Mouse (Mus musculus): Measurements from ENCODE around the gene Gm3854. TPM values are rescaled to one million over a fixed set of nuclear protein-coding genes. Genes with fewer than 3 reads are reported as not detected.
"Not testable (repeated sequence)": the region's sequence is repeated elsewhere in the genome, so short reads cannot be mapped to it uniquely, and the experiment has no call there.

The Gm3854 gene
- polyA plus RNA-seq, 1 experiment from 2014 or later, result 6.0 TPM

GRCm38 (mm10) chr7:6363047-6363488, 19.5 kb downstream of the Gm3854 start, which contains the start of gene Zfp78:
Zfp78 (plus strand) TSS chr7:6363280.
- Histone ChIP-seq H3K27ac (replicated peaks) (peak within 1 kb of the TSS; percentile 96), H3K4me3 (peak within 1 kb of the TSS; percentile 54), H3K4me1 (peaks cover 10% of the 10 kb centered on the region), H3K9ac (replicated peaks) (peak within 1 kb of the TSS; percentile 59), H3K9me3 (no peaks in the 10 kb centered on the region), H3K36me3 (no peaks in the 10 kb centered on the region), H3K27me3 (no peaks in the 10 kb centered on the region), H3K4me2 (replicated peaks) (peak within 1 kb of the TSS; percentile 56)
- under 1% methylated on average over 23 of the region's 23 CpGs for WGBS
- ATAC-seq (replicated peaks), result peak; percentile 86

- Histone ChIP-seq H3K27ac (replicated peaks) (no peak overlapping the region), H3K4me2 (replicated peaks) (no peak overlapping the region), H3K9me3 (no peaks in the 10 kb centered on the region), H3K4me1 (peaks cover 10% of the 10 kb centered on the region), H3K27me3 (no peaks in the 10 kb centered on the region), H3K36me3 (no peaks in the 10 kb centered on the region), H3K9ac (replicated peaks) (no peak overlapping the region), H3K4me3 (no peak overlapping the region)
- ATAC-seq (replicated peaks), result no peak
- 67% methylated on average over 1 of the region's 1 CpGs for WGBS
These were observed 21.2 kb downstream of the Gm3854 start for GRCm38 (mm10) chr7:6364761-6365160.

GRCm38 (mm10) chr7:6367185-6367584, 23.6 kb downstream of the Gm3854 start:
- Histone ChIP-seq H3K4me2 (replicated peaks) (no peak overlapping the region), H3K27me3 (no peaks in the 10 kb centered on the region), H3K9ac (replicated peaks) (no peak overlapping the region), H3K4me1 (peaks cover 10% of the 10 kb centered on the region), H3K36me3 (no peaks in the 10 kb centered on the region; the same call in 1 of the 2 replicates), H3K4me3 (no peak overlapping the region), H3K9me3 (no peaks in the 10 kb centered on the region), H3K27ac (replicated peaks) (no peak overlapping the region)
- WGBS, result 92% methylated on average over 5 of the region's 5 CpGs
- no peak for ATAC-seq (replicated peaks)

- H3K9ac ChIP-seq (replicated peaks); H3K4me3 ChIP-seq; H3K27ac ChIP-seq (replicated peaks); H3K36me3 ChIP-seq; H3K9me3 ChIP-seq; ATAC-seq (replicated peaks); H3K4me2 ChIP-seq (replicated peaks); H3K27me3 ChIP-seq; H3K4me1 ChIP-seq: not testable (repeated sequence)
- WGBS, result 85% methylated on average over 5 of the region's 5 CpGs
These were observed 24.6 kb downstream of the Gm3854 start for GRCm38 (mm10) chr7:6368146-6368545.

GRCm38 (mm10) chr7:6369460-6369859, 25.9 kb downstream of the Gm3854 start:
- Histone ChIP-seq H3K27ac (replicated peaks) (no peak overlapping the region), H3K9me3 (no peaks in the 10 kb centered on the region), H3K36me3 (no peaks in the 10 kb centered on the region; the same call in 1 of the 2 replicates), H3K9ac (replicated peaks) (no peak overlapping the region), H3K4me1 (0 out of 2 replicates have a peak, but pooled peaks cover 1% of the 10 kb centered on the region), H3K4me2 (replicated peaks) (no peak overlapping the region), H3K27me3 (no peaks in the 10 kb centered on the region), H3K4me3 (no peak overlapping the region)
- 91% methylated on average over 3 of the region's 3 CpGs for WGBS
- ATAC-seq (replicated peaks), result no peak

- no peak overlapping the region for H3K9ac ChIP-seq (replicated peaks)
- no peaks in the 10 kb centered on the region for H3K9me3 ChIP-seq
- H3K27ac ChIP-seq (replicated peaks), result no peak overlapping the region
- H3K4me2 ChIP-seq (replicated peaks), result no peak overlapping the region
- H3K36me3 ChIP-seq, result peaks cover 5% of the 10 kb centered on the region; the same call in 1 of the 2 replicates
- 91% methylated on average over 3 of the region's 3 CpGs for WGBS
- no peaks in the 10 kb centered on the region for H3K4me1 ChIP-seq
- ATAC-seq (replicated peaks), result no peak
- no peak overlapping the region for H3K4me3 ChIP-seq
- H3K27me3 ChIP-seq, result no peaks in the 10 kb centered on the region
These were observed 29.4 kb downstream of the Gm3854 start for GRCm38 (mm10) chr7:6372993-6373392.

GRCm38 (mm10) chr7:6378441-6378840, 34.9 kb downstream of the Gm3854 start:
- H3K27me3 ChIP-seq, result no peaks in the 10 kb centered on the region
- 91% methylated on average over 8 of the region's 8 CpGs for WGBS
- H3K4me1 ChIP-seq, result peaks cover 8% of the 10 kb centered on the region
- H3K9ac ChIP-seq (replicated peaks), result no peak overlapping the region
- H3K36me3 ChIP-seq, result peaks cover 11% of the 10 kb centered on the region; the same call in 1 of the 2 replicates
- H3K4me2 ChIP-seq (replicated peaks), result no peak overlapping the region
- no peak overlapping the region for H3K27ac ChIP-seq (replicated peaks)
- no peaks in the 10 kb centered on the region for H3K9me3 ChIP-seq
- no peak for ATAC-seq (replicated peaks)
- H3K4me3 ChIP-seq, result no peak overlapping the region

GRCm38 (mm10) chr7:6381431-6381830, 37.9 kb downstream of the Gm3854 start:
- H3K27ac ChIP-seq (replicated peaks), result no peak overlapping the region
- 93% methylated on average over 2 of the region's 2 CpGs for WGBS

GRCm38 (mm10) chr7:6383044-6383455, 39.5 kb downstream of the Gm3854 start, which contains the start of gene Zfp28:
Zfp28 (plus strand) TSS chr7:6383295.
- H3K27me3 ChIP-seq, result no peaks in the 10 kb centered on the region
- peak within 1 kb of the TSS; percentile 86 for H3K4me2 ChIP-seq (replicated peaks)
- peak within 1 kb of the TSS; percentile 72 for H3K9ac ChIP-seq (replicated peaks)
- no peaks in the 10 kb centered on the region for H3K9me3 ChIP-seq
- WGBS, result under 1% methylated on average over 28 of the region's 28 CpGs
- peak; percentile 97 for ATAC-seq (replicated peaks)
- peak within 1 kb of the TSS; percentile 78 for H3K4me3 ChIP-seq
- peak within 1 kb of the TSS; percentile 39; the same call in 1 of the 2 replicates for H3K27ac ChIP-seq (replicated peaks)
- peaks cover 10% of the 10 kb centered on the region; the same call in 1 of the 2 replicates for H3K36me3 ChIP-seq
- H3K4me1 ChIP-seq, result peaks cover 22% of the 10 kb centered on the region

More at GRCm38 (mm10) chr7:6381431-6381830, 37.9 kb downstream of the Gm3854 start:
- no peaks in the 10 kb centered on the region for H3K9me3 ChIP-seq
- H3K4me3 ChIP-seq, result no peak overlapping the region
- peaks cover 22% of the 10 kb centered on the region for H3K4me1 ChIP-seq
- no peak overlapping the region for H3K4me2 ChIP-seq (replicated peaks)
- H3K27me3 ChIP-seq, result no peaks in the 10 kb centered on the region
- H3K36me3 ChIP-seq, result peaks cover 6% of the 10 kb centered on the region; the same call in 1 of the 2 replicates
- no peak overlapping the region for H3K9ac ChIP-seq (replicated peaks)
- ATAC-seq (replicated peaks), result no peak

- Histone ChIP-seq H3K4me3 (peak overlapping the region; percentile 78), H3K4me1 (peaks cover 22% of the 10 kb centered on the region), H3K9me3 (no peaks in the 10 kb centered on the region), H3K27ac (replicated peaks) (no peak overlapping the region), H3K27me3 (no peaks in the 10 kb centered on the region), H3K36me3 (peaks cover 4% of the 10 kb centered on the region; the same call in 1 of the 2 replicates), H3K4me2 (replicated peaks) (peak overlapping the region; percentile 86), H3K9ac (replicated peaks) (peak overlapping the region; percentile 72; the same call in 1 of the 2 replicates)
- WGBS, result 77% methylated on average over 8 of the region's 8 CpGs
- peak; percentile 5; the same call in 1 of the 2 replicates for ATAC-seq (replicated peaks)
These were observed 40.5 kb downstream of the Gm3854 start for GRCm38 (mm10) chr7:6384011-6384410.

GRCm38 (mm10) chr7:6386995-6387394, 43.4 kb downstream of the Gm3854 start:
- peaks cover 22% of the 10 kb centered on the region for H3K4me1 ChIP-seq
- no peaks in the 10 kb centered on the region for H3K9me3 ChIP-seq
- H3K27ac ChIP-seq (replicated peaks), result 0 out of 2 replicates have a peak overlapping the region, but pooled peaks have one; percentile 11
- no peak overlapping the region for H3K4me3 ChIP-seq
- no peak overlapping the region for H3K9ac ChIP-seq (replicated peaks)
- H3K4me2 ChIP-seq (replicated peaks), result no peak overlapping the region
- ATAC-seq (replicated peaks), result no peak
- H3K36me3 ChIP-seq, result peaks cover 32% of the 10 kb centered on the region
- H3K27me3 ChIP-seq, result no peaks in the 10 kb centered on the region
- 85% methylated on average over 8 of the region's 8 CpGs for WGBS

GRCm38 (mm10) chr7:6388971-6389370, 45.4 kb downstream of the Gm3854 start:
- Histone ChIP-seq H3K9me3 (no peaks in the 10 kb centered on the region), H3K27ac (replicated peaks) (no peak overlapping the region), H3K27me3 (no peaks in the 10 kb centered on the region), H3K36me3 (peaks cover 49% of the 10 kb centered on the region), H3K4me3 (no peak overlapping the region), H3K4me2 (replicated peaks) (no peak overlapping the region), H3K9ac (replicated peaks) (no peak overlapping the region), H3K4me1 (peaks cover 9% of the 10 kb centered on the region)
- WGBS, result 90% methylated on average over 5 of the region's 5 CpGs
- ATAC-seq (replicated peaks), result no peak

- Histone ChIP-seq H3K27ac (replicated peaks) (no peak overlapping the region), H3K9me3 (no peaks in the 10 kb centered on the region), H3K4me2 (replicated peaks) (no peak overlapping the region), H3K36me3 (peaks cover 54% of the 10 kb centered on the region), H3K9ac (replicated peaks) (no peak overlapping the region), H3K4me1 (peaks cover 4% of the 10 kb centered on the region; the same call in 1 of the 2 replicates), H3K27me3 (no peaks in the 10 kb centered on the region), H3K4me3 (no peak overlapping the region)
- WGBS, result 62% methylated on average over 5 of the region's 5 CpGs
- ATAC-seq (replicated peaks), result no peak
These were observed 45.9 kb downstream of the Gm3854 start for GRCm38 (mm10) chr7:6389449-6389848.
